Mouse (Mus musculus) lung, adult 2 months (tissue): ENCODE results near the gene Foxi3.

Experiments used
- CTCF ChIP-seq: fragments of 200-500 bp; IDR thresholded peaks from 2 replicates; pipeline ENCODE4 v1.5.1; 2011; ENCODE audit warnings: mild to moderate bottlenecking, low read length, control low read depth; ENCODE audit not compliant: insufficient read depth
- POLR2A ChIP-seq: fragments of 200-500 bp; IDR thresholded peaks from 2 replicates; pipeline ENCODE4 v1.6.1; 2011; ENCODE audit warnings: low read depth, mild to moderate bottlenecking, control low read depth, low read length, borderline replicate concordance; ENCODE audit errors: extremely low read depth

GRCm38 (mm10) chr6:70909572-70909971 lies 46.8 kb upstream of the Foxi3 start:
- TF ChIP-seq CTCF (no peak), POLR2A (no peak)
